Mouse (Mus musculus) heart, embryonic 14.5 days (tissue): Measurements from ENCODE around the gene Rdh7. TPM values are rescaled to one million over a fixed set of nuclear protein-coding genes. Genes with fewer than 3 reads are reported as not detected.
"Not testable (repeated sequence)": the region's sequence is repeated elsewhere in the genome, so short reads cannot be mapped to it uniquely, and the experiment has no call there.

Experiments used
- ATAC-seq: fragments of 200-750 bp; cut with Nextera tagmentation; 2 replicates; pipeline ENCODE4 v1.8.0; 2017; ENCODE audit warnings: low read depth, moderate TSS enrichment; ENCODE audit not compliant: insufficient number of reproducible peaks, insufficient read depth, low FRiP score
- H3K27ac ChIP-seq, 2 experiments: fragments of 200-500 bp in 1 of 2; fragments of 300-500 bp in 1 of 2; sonication (generic) in 1 of 2; replicated peaks in 1 of 2; 2 replicates each; pipeline ENCODE4 v1.5.1; 2012 to 2014; ENCODE audit warnings: low read depth in 2 of 2, low read length in 2 of 2, control low read depth in 1 of 2, mild to moderate bottlenecking in 1 of 2, mixed read lengths in 1 of 2; ENCODE audit not compliant: control insufficient read depth in 1 of 2, insufficient read depth in 1 of 2
- H3K27me3 ChIP-seq: fragments of 300-500 bp; sonication (generic); 2 replicates; pipeline ENCODE4 v1.6.1; 2014; ENCODE audit warnings: mild to moderate bottlenecking, low read length, control low read depth; ENCODE audit not compliant: control insufficient read depth, insufficient read depth
- H3K36me3 ChIP-seq: fragments of 300-500 bp; sonication (generic); 2 replicates; pipeline ENCODE4 v1.6.1; 2014; ENCODE audit warnings: mild to moderate bottlenecking, control low read depth, low read length, mixed read lengths; ENCODE audit not compliant: control insufficient read depth, insufficient read depth
- H3K4me1 ChIP-seq, 2 experiments: fragments of 200-500 bp in 1 of 2; fragments of 300-500 bp in 1 of 2; sonication (generic) in 1 of 2; 2 replicates each; pipeline ENCODE4 v1.6.1; 2012 to 2014; ENCODE audit warnings: low read length in 2 of 2, control low read depth in 1 of 2, mixed read lengths in 1 of 2; ENCODE audit not compliant: control insufficient read depth in 2 of 2, insufficient read depth in 2 of 2
- H3K4me2 ChIP-seq: fragments of 300-500 bp; sonication (generic); 2 replicates; pipeline ENCODE4 v1.6.1; 2014; ENCODE audit warnings: mild to moderate bottlenecking, low read length
- H3K4me3 ChIP-seq, 2 experiments: fragments of 200-500 bp in 1 of 2; fragments of 300-500 bp in 1 of 2; sonication (generic) in 1 of 2; 2 replicates each; pipeline ENCODE4 v1.5.1; 2012 to 2014; ENCODE audit warnings: low read length in 2 of 2, mild to moderate bottlenecking in 2 of 2, control low read depth in 1 of 2, low read depth in 1 of 2, moderate library complexity in 1 of 2; ENCODE audit not compliant: control insufficient read depth in 1 of 2, insufficient read depth in 1 of 2
- H3K9ac ChIP-seq: fragments of 300-500 bp; sonication (generic); 2 replicates; pipeline ENCODE4 v1.6.1; 2014; ENCODE audit warnings: mild to moderate bottlenecking, low read length
- H3K9me3 ChIP-seq: fragments of 300-500 bp; sonication (generic); 2 replicates; pipeline ENCODE4 v1.6.1; 2016; ENCODE audit warnings: low read length, control low read depth; ENCODE audit not compliant: control insufficient read depth
- WGBS: fragments of 180-500 bp; shearing (Covaris S2); extraction: QIAGEN DNeasy Blood & Tissue Kit; methylation state at CpG from one replicate; pipeline ENCODE4 v1.1.7; 2014; 5-methylcytosine and 5-hydroxymethylcytosine counted together
- polyA plus RNA-seq: library from polyadenylated mRNA; unstranded; fragments of >200 nt; fragmentation: Nextera tagmentation; extraction: Ambion mirVana; gene quantifications from 2 replicates; pipeline ENCODE4 v1.2.1, GENCODE M21; 2014

Gene Rdh7
- polyA plus RNA-seq, 1 experiment from 2014 or later, result not detected

DNA sequence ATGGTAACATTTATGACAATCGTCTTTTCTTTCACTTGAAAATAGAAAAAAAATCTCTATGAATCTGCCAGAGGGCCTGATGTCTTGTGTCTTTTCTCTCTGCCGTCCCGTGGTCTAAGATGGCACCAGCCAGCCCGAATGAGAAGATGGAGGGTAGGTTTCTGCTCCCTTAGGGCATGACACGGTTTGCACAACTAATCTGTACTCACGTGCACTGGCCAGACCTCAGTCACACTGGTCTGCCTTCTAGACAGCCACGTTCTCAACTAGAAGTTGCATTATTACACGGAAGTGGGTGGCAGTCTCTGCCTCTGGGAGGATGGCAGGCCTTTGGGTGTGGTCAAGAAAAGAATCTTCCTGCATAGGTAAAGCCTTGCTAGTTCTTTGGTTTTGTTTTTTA lies 34.4 kb upstream of the Rdh7 start:
- Histone ChIP-seq H3K27ac (no peak overlapping the region), H3K9ac (no peak overlapping the region), H3K36me3 (no peaks in the 10 kb centered on the region), H3K4me3 (no peak overlapping the region), H3K4me1 (no peaks in the 10 kb centered on the region), H3K9me3 (no peaks in the 10 kb centered on the region), H3K27me3 (no peaks in the 10 kb centered on the region), H3K4me2 (no peak overlapping the region)
- ATAC-seq, result no peak
- 90% methylated on average over 8 of the region's 8 CpGs for WGBS

DNA sequence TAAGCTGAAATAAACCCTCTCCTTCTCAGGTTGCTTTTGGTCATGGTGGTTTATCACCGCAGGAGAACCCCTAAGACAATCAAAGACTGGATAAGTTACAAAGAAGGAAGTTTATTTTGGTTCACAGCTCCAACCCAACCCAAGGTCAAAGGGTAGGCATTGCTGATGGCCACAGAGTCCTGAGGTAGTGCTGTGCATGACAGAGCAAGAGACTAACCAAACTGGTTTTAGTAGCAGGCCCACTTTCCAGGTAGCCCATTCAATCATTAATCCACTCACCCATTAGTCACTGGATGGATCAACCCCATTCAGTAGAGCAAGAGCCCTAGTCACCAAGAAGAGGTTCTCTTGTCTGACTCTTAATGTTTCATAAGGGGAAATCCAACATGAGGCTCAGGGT lies 33.6 kb upstream of the Rdh7 start:
- Histone ChIP-seq H3K4me2 (no peak overlapping the region), H3K27me3 (no peaks in the 10 kb centered on the region), H3K4me1 (no peaks in the 10 kb centered on the region), H3K36me3 (no peaks in the 10 kb centered on the region), H3K9me3 (no peaks in the 10 kb centered on the region), H3K4me3 (no peak overlapping the region), H3K27ac (no peak overlapping the region), H3K9ac (no peak overlapping the region)
- no peak for ATAC-seq
- 77% methylated on average over 1 of the region's 1 CpGs for WGBS

GRCm38 (mm10) chr10:127917651-127918050 lies 29.0 kb upstream of the Rdh7 start:
- 90% methylated on average over 5 of the region's 5 CpGs for WGBS
- H3K27me3 ChIP-seq, result no peaks in the 10 kb centered on the region

GRCm38 (mm10) chr10:127917183-127917582 lies 28.6 kb upstream of the Rdh7 start:
- H3K9ac ChIP-seq, H3K36me3 ChIP-seq, H3K4me1 ChIP-seq, H3K4me3 ChIP-seq, H3K27me3 ChIP-seq, H3K4me2 ChIP-seq, H3K9me3 ChIP-seq, ATAC-seq, H3K27ac ChIP-seq: not testable (repeated sequence)
- WGBS, result 82% methylated on average over 3 of the region's 3 CpGs

More at GRCm38 (mm10) chr10:127917651-127918050, 29.0 kb upstream of the Rdh7 start:
- Histone ChIP-seq H3K27ac (no peak overlapping the region), H3K4me2 (no peak overlapping the region), H3K4me1 (no peaks in the 10 kb centered on the region), H3K36me3 (no peaks in the 10 kb centered on the region), H3K4me3 (no peak overlapping the region), H3K9ac (no peak overlapping the region), H3K9me3 (no peaks in the 10 kb centered on the region)
- no peak for ATAC-seq

DNA sequence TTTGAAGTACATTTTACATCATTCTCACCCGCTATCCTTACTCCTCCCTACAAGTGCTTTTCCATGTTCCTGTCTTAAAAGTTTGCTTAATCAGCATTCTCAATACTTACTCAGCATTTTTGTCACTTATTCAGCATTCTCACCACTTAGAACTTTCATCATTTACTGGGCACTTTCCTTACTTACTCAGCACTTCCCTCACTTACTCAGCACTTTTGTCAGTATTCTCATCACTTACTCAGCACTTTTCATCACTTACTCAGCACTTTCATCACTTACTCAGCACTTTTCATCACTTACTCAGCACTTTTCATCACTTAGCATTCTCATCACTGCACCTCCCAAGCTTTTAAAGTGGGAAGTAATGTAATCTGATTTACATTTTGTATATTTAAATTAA lies 27.0 kb upstream of the Rdh7 start:
- ATAC-seq, result no peak
- Histone ChIP-seq H3K9me3 (no peaks in the 10 kb centered on the region), H3K27me3 (no peaks in the 10 kb centered on the region), H3K4me3 (no peak overlapping the region), H3K4me2 (no peak overlapping the region), H3K4me1 (no peaks in the 10 kb centered on the region), H3K9ac (no peak overlapping the region), H3K27ac (no peak overlapping the region), H3K36me3 (no peaks in the 10 kb centered on the region)
- 86% methylated on average over 1 of the region's 1 CpGs for WGBS

DNA sequence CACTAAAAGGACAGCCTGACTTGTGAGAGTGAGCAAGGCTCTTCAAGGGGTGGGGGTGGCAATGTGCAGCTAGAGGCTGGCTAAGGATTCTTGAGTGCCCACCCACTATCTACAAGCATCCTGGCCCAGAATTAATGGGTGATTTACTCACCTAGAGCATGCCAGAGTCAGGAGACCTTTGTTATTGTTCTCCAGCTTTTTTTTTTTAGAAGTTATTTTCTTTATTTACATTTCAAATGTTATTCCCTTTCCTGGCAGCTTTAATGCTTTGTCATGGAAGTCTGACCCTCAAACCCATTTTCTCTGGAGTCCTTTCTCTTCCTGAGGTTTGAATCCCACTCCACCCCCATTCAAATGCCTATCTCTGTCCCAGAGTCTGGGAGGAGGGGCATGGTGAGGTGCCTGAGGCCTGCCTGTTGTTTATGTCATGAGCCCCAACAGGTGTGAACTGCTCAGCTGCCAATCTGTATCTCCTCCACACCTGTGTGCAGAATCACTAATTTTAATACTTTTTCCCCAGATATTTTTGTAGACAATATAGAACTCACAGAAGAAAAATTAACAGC lies 18.9 kb upstream of the Rdh7 start:
- Histone ChIP-seq H3K4me3 (no peak overlapping the region), H3K9me3 (no peaks in the 10 kb centered on the region), H3K27me3 (no peaks in the 10 kb centered on the region), H3K36me3 (no peaks in the 10 kb centered on the region), H3K4me1 (peaks cover 0 to 4% of the 10 kb centered on the region in 2 experiments; a peak in 1 of 4 replicates), H3K27ac (no peak overlapping the region), H3K9ac (no peak overlapping the region), H3K4me2 (no peak overlapping the region)
- no peak for ATAC-seq

DNA sequence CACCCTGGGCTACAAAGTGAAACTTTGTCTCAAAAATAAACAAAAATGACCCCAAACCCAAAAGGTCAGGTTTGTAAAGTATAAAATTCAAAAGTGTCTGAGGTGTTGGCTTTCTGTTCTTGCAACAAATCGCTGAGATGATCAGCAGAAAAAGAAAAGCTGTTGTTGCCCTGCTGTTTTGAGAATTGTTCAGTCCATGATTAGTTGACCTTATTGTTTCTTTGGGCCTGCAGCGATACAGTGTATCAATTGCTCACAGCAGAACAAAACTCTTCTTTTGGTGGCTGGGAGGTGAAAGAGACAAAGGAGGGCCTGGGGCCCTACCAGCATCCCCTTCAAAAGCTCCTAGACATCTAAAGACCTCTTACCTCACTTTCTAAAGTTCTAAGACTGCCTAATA lies 17.5 kb upstream of the Rdh7 start:
- H3K4me2 ChIP-seq, result no peak overlapping the region
- ATAC-seq, result no peak
- H3K4me1 ChIP-seq, result peaks cover 0 to 4% of the 10 kb centered on the region in 2 experiments; a peak in 1 of 4 replicates
- no peaks in the 10 kb centered on the region for H3K36me3 ChIP-seq
- 92% methylated on average over 2 of the region's 2 CpGs for WGBS
- no peaks in the 10 kb centered on the region for H3K9me3 ChIP-seq
- H3K27ac ChIP-seq, result no peak overlapping the region
- no peak overlapping the region for H3K4me3 ChIP-seq
- no peaks in the 10 kb centered on the region for H3K27me3 ChIP-seq
- H3K9ac ChIP-seq, result no peak overlapping the region

DNA sequence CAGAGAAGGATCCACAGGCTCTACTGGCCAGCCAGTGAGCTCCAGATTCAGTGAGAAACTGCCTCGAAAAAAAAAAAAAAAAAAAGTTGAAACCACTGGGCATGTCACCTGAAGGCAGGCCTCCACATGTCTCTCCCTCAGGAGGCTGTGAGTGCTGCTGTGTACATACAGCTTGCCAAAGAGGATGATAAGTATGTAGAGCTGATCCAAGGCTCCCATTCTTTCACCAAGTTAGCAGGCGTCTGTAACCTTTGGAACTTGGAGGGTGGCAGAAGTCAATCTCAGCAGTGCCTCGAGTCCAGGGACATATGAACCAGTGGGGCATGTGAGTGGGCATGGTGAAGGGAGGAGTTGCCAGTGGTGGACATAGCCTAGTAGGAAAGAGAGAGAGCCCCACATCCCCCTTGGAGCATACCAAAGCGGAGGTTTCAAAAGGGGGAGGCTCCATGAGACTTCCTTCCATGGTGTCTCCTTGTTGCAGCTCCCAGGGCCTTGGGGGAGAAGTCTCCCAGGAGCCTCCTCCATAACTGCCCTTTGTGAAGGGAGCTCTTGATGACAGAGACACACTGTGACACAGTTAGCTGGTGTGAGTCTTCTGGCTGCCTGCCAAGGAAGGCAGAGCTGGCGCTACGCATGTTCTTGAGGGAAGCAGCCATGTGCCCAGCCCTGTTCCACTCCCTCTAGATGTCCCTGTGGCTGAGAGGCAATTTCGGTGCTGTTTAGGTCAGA lies 16.3 kb upstream of the Rdh7 start:
- Histone ChIP-seq H3K4me2 (no peak overlapping the region), H3K36me3 (no peaks in the 10 kb centered on the region), H3K27ac (no peak overlapping the region), H3K4me3 (no peak overlapping the region), H3K9ac (no peak overlapping the region), H3K4me1 (peaks cover 0 to 4% of the 10 kb centered on the region in 2 experiments; a peak in 1 of 4 replicates), H3K27me3 (no peaks in the 10 kb centered on the region), H3K9me3 (no peaks in the 10 kb centered on the region)
- ATAC-seq, result no peak
- WGBS, result 51% methylated on average over 7 of the region's 7 CpGs
